Mouse (Mus musculus): ENCODE results near the gene Gm10577.

DNA sequence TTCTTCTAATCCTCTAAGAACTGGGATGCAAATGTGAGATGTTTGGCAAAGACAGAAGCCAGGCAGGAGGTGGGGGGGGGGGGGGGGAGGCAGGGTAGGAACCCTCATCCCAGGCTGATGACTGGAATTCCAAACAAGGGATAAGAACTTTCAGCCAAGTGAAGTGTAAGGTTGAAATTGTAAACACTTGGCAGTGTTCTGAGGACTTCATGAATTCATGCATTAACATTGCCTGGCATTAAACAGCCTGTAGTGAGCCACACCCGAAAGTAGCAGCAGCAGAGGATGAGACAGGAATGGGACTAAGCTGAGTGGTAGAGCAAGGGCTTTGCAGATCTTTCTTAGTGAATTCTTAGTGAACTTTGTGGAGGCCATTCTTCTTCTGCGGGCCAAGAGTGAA lies 6.5 kb upstream of the Gm10577 start:
- TF ChIP-seq POLR2A (IDR thresholded peaks at IDR 0.05; ENCODE audit: extremely low read depth, insufficient read depth, low read length) (no peak), CTCF (IDR thresholded peaks at IDR 0.05; ENCODE audit: extremely low read depth, insufficient read depth, low read length) (no peak)

Measured in cortical plate, adult 2 months (tissue).